Mouse (Mus musculus): ENCODE data around the gene Zbtb24.

- TF ChIP-seq EP300 (IDR thresholded peaks at IDR 0.05; ENCODE audit: low read depth), result no peak
- no peak for TF ChIP-seq CTCF (IDR thresholded peaks at IDR 0.05; ENCODE audit: low read depth)
Observed at GRCm38 (mm10) chr10:41474981-41475391, 24.8 kb downstream of the Zbtb24 start.
